Mouse (Mus musculus): ENCODE measurements around the gene Ctrl. TPM values are rescaled to one million over a fixed set of nuclear protein-coding genes. Genes with fewer than 3 reads are reported as not detected.

Gene Ctrl
- polyA plus RNA-seq, 1 experiment = not detected

DNA sequence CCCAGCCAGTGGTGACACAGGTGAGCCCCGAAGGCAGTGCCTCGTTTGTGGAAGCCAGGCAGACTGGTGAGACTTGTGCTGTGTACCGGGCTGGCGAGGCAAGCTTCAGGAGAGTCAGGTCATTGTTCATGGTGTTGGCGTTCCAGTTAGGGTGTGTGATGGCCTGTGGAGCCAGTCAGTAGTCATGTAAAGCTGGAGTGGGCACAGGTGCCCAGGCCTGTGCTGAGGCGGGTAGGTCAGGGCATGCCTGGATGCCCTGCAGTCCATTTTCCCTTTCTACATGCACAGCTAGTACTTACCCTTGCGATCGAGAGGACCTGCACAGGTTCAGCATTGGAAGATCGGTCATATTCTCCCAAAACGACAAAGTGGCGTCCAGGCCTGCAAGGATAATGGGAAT is 1.1 kb downstream of the Ctrl start:
- WGBS = 92% methylated on average over 11 of the region's 11 CpGs
- Histone ChIP-seq H3K27ac (ENCODE audit: insufficient read depth, low read depth, low read length) (no peak overlapping the region), H3K4me1 (ENCODE audit: control insufficient read depth, insufficient read depth, low read length) (peaks cover 17% of the 10 kb centered on the region), H3K4me3 (ENCODE audit: insufficient read depth, low read depth, low read length) (no peak overlapping the region)
- no peak for TF ChIP-seq CTCF (IDR thresholded peaks at IDR 0.05; ENCODE audit: insufficient read depth, low read depth, low read length)
- no peak for TF ChIP-seq POLR2A (IDR thresholded peaks at IDR 0.05; ENCODE audit: insufficient read depth, low read depth, low read length)

DNA sequence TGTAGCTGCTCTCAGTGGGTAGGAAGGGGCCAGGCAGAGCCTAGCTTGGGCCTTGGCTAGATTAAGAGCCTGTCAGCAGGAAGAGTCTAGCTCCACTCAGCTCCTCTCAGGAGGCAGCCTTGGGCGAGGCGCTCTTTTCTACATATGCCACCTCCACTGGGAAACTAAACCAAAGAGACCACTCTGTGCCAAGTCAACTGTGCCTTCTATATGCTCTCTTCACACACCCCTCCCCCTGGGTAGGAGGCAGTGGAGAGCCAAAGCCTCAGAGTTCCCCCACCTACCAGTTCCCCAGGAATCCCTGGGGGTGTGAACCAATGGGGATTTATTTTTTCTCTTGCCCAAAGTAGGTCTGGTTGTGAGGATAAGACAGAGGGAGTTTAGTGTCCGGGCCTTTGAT is 2.4 kb downstream of the Ctrl start:
- no peak overlapping the region for H3K4me3 ChIP-seq (ENCODE audit: insufficient read depth, low read depth, low read length)
- H3K4me1 ChIP-seq (ENCODE audit: control insufficient read depth, insufficient read depth, low read length) = peaks cover 13% of the 10 kb centered on the region
- TF ChIP-seq POLR2A (IDR thresholded peaks at IDR 0.05; ENCODE audit: insufficient read depth, low read depth, low read length) = no peak
- TF ChIP-seq CTCF (IDR thresholded peaks at IDR 0.05; ENCODE audit: insufficient read depth, low read depth, low read length) = no peak
- 92% methylated on average over 3 of the region's 3 CpGs for WGBS
- no peak overlapping the region for H3K27ac ChIP-seq (ENCODE audit: insufficient read depth, low read depth, low read length)

DNA sequence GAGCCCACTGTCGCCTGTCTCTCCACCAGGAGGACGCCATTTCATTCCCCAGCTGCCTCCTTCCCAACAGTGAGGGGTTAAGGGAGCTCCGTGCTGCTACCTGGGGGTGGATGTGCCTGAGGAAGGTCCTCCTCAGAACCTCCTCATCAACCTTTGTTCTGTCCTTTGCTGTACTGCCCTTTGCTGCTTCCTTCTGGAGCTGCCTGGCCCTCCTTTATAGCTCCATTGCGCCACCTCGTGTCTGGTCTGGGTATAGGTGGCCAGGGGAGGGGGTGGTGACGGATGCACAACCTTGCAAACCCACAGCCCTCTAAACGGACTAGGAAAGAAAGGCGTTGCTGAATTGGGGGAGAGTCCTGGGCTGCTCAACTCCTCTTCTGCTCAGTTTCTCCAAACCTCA is 3.1 kb downstream of the Ctrl start:
- Histone ChIP-seq H3K4me3 (ENCODE audit: insufficient read depth, low read depth, low read length) (no peak overlapping the region), H3K4me1 (ENCODE audit: control insufficient read depth, insufficient read depth, low read length) (peaks cover 8% of the 10 kb centered on the region), H3K27ac (ENCODE audit: insufficient read depth, low read depth, low read length) (no peak overlapping the region)
- TF ChIP-seq POLR2A (IDR thresholded peaks at IDR 0.05; ENCODE audit: insufficient read depth, low read depth, low read length) (no peak), CTCF (IDR thresholded peaks at IDR 0.05; ENCODE audit: insufficient read depth, low read depth, low read length) (peak; percentile 83)
- 14% methylated on average over 8 of the region's 8 CpGs for WGBS

DNA sequence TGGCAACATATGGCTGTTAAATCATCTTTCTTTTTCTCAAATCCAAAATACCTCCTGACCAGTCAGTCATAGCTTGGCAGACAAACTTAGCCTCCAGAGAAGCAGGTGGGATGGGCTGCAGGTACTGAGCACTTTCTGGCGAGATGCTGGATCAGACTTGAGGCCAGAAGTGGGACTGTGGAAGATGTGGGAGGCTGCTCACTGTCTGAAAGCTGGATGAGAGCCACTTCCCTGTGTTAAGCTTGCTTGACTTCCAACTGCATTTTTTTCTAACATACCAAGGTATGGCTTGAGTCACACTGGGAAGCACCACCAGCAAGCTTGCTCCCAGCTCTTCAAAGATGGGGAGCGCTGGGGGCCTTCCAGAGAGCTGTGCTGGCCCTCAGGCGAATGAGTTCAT is 8.5 kb downstream of the Ctrl start:
- Histone ChIP-seq H3K27ac (ENCODE audit: insufficient read depth, low read depth, low read length) (no peak overlapping the region), H3K4me1 (ENCODE audit: control insufficient read depth, insufficient read depth, low read length) (peaks cover 9% of the 10 kb centered on the region), H3K4me3 (ENCODE audit: insufficient read depth, low read depth, low read length) (no peak overlapping the region)
- WGBS = 56% methylated on average over 3 of the region's 3 CpGs
- TF ChIP-seq CTCF (IDR thresholded peaks at IDR 0.05; ENCODE audit: insufficient read depth, low read depth, low read length) = no peak
- no peak for TF ChIP-seq POLR2A (IDR thresholded peaks at IDR 0.05; ENCODE audit: insufficient read depth, low read depth, low read length)

DNA sequence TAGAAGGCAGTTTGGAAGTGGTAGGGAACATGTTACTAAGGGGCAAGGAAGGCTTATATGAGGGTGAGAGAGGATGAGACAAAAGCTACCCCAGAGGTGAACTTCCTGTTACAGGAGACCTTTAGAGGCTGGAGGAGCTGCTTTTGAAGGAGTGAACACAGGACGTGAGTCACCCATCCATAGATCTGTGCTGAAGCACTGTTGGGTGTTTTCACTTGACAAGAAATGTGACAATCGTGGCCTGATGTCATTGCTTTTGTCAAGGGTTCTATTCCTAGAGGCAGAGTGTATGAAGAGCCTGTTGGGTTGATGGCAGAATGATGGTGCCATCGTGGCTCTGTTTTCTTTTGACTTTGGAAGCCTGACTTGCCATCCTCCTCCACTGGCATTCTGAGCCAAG is 14.3 kb downstream of the Ctrl start:
- WGBS = 69% methylated on average over 3 of the region's 3 CpGs
- peaks cover 11% of the 10 kb centered on the region for H3K4me1 ChIP-seq (ENCODE audit: control insufficient read depth, insufficient read depth, low read length)
- H3K4me3 ChIP-seq (ENCODE audit: insufficient read depth, low read depth, low read length) = no peak overlapping the region
- H3K27ac ChIP-seq (ENCODE audit: insufficient read depth, low read depth, low read length) = no peak overlapping the region
- TF ChIP-seq CTCF (IDR thresholded peaks at IDR 0.05; ENCODE audit: insufficient read depth, low read depth, low read length) (no peak), POLR2A (IDR thresholded peaks at IDR 0.05; ENCODE audit: insufficient read depth, low read depth, low read length) (no peak)

DNA sequence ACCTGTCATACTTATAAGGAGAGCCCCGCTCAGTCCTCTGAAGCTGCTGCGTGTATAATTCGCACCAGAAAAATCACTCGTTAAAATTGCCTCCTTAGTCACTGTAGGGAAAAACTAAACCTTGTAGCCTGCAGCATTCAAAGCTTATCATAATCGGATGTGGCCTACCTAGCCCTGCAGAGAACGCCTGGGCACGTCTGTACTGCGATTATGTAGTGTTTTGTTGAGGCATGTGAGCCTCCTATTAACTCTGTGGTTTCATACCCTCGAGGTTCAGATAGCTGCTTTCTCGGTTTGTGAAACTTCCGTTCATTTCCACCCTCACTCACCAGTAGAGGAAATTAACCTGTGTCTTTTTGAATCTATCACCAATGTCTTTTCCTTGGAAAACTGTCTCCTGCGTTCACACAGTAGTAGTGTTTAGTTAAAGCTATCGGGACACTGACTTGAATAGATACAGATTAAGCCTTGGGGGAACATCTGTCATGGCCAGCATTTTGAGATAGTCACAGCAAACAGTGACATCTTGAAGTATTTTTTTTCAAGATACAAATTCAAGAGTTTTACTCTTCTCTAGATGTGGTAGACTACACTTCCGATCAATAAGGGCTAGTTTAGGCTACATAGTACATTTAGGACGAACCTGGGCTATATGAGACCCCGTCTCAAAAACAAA is 32.6 kb downstream of the Ctrl start:
- no peak for TF ChIP-seq POLR2A (IDR thresholded peaks at IDR 0.05; ENCODE audit: insufficient read depth, low read depth, low read length)
- TF ChIP-seq CTCF (IDR thresholded peaks at IDR 0.05; ENCODE audit: insufficient read depth, low read depth, low read length) = no peak
- H3K4me1 ChIP-seq (ENCODE audit: control insufficient read depth, insufficient read depth, low read length) = no peaks in the 10 kb centered on the region; the same call in 1 of the 2 replicates
- 28% methylated on average over 16 of the region's 16 CpGs for WGBS
- H3K4me3 ChIP-seq (ENCODE audit: insufficient read depth, low read depth, low read length) = peak overlapping the region; percentile 97
- 0 out of 2 replicates have a peak overlapping the region, but pooled peaks have one; percentile 85 for H3K27ac ChIP-seq (ENCODE audit: insufficient read depth, low read depth, low read length)

DNA sequence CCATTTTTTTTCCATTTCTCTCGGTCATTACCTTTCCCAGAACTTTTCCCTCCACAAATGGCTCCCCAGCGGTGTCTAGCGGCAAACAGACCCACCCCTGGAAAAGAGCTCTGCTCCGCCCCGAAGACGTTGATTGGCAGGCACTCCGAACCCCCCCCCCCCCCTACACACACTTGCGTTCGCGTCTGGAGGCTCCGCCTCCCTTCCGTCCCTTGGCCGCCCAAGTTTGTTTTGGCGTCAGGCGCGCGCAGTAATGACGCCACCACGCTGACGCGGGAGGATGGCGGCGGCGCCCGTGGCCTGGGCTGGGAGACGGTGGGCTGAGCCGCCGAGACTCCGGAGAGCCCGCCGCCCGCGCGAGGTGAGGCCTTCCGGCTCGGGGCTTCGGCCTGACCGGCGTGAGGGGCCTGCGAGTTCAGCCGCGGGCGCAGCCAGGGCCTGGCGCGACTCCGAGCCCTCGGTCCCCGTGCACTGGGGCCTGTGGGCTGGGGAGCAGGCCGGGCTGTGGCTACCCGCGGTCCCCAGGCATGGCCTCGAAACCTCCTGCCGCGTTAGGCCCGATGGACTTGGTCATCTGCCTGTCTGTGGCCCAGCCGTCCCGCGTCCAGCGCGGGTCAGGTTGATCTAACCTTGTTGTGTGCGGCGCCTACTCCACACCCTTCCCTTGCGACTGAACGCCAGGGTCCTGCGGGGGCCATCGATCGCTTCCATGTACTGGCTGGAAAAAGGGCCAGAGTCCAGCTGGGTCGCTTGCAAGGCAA is 33.3 kb downstream of the Ctrl start, which contains the start of gene Pskh1:
Pskh1 (plus strand) TSS at position 262 of the 761 bp plus-strand sequence.
- H3K27ac ChIP-seq (ENCODE audit: insufficient read depth, low read depth, low read length) = peak within 1 kb of the TSS; percentile 85
- H3K4me1 ChIP-seq (ENCODE audit: control insufficient read depth, insufficient read depth, low read length) = no peaks in the 10 kb centered on the region; the same call in 1 of the 2 replicates
- WGBS = under 1% methylated on average over 68 of the region's 68 CpGs
- no peak for TF ChIP-seq CTCF (IDR thresholded peaks at IDR 0.05; ENCODE audit: insufficient read depth, low read depth, low read length)
- peak; percentile 84 for TF ChIP-seq POLR2A (IDR thresholded peaks at IDR 0.05; ENCODE audit: insufficient read depth, low read depth, low read length)
- peak within 1 kb of the TSS; percentile 97 for H3K4me3 ChIP-seq (ENCODE audit: insufficient read depth, low read depth, low read length)

DNA sequence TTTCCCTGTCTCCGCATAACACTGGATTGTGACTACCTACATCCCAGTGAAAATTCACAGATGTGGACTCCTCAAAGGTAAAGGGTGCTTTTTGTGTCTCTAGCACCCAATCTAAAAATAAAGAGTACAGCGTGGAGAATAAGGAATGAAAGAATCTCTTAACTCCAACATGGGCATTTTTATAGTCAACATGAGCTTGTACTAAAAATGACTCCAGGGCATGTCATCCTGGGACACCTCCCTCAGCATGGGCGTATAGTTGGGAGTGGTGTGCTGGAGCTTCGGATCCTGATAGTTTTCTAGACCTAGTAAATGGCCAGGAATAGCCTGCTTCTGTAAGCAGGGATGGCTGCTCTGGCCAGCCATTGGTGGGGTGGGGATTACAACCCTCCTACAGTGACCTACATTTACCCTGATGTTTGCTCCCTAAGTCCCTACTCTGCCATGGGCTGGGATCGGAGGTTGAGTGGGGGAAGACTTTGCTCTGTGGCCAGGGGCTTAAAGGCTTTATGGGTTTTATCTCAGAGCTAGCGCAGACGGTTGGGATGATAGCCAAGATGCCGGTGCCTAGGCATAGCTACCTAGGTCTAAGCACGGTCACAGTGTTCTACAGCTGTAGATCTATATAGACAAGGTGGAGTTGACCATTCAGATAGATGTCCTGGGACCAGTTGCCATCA is 35.7 kb downstream of the Ctrl start:
- peaks cover 12% of the 10 kb centered on the region for H3K4me1 ChIP-seq (ENCODE audit: control insufficient read depth, insufficient read depth, low read length)
- H3K4me3 ChIP-seq (ENCODE audit: insufficient read depth, low read depth, low read length) = no peak overlapping the region
- no peak overlapping the region for H3K27ac ChIP-seq (ENCODE audit: insufficient read depth, low read depth, low read length)
- WGBS = 77% methylated on average over 9 of the region's 9 CpGs
- no peak for TF ChIP-seq POLR2A (IDR thresholded peaks at IDR 0.05; ENCODE audit: insufficient read depth, low read depth, low read length)
- no peak for TF ChIP-seq CTCF (IDR thresholded peaks at IDR 0.05; ENCODE audit: insufficient read depth, low read depth, low read length)

DNA sequence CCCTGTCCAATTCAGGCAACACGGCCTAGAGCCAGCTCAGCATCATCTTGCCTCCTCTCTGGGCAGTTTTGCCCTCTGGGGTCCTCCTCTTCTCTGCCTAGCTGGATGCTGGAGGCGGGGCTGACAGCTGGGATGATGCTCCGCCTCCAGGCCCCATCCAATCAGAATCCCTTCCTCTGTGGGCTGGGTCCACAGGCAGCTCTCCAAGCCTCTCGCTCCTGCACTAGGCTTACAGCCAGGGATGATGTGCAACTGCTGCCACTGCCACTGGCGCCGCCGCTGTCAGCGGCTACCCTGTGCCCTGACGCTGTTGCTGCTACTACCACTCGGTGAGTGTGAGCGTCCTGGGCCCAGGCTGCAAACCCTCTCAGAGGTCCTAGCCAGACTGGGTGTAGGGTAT is 40.3 kb downstream of the Ctrl start, which contains the start of gene Nrn1l:
Nrn1l (plus strand) TSS at position 229 of the 400 bp plus-strand sequence.
- peak within 1 kb of the TSS; percentile 7; the same call in 1 of the 2 replicates for H3K4me3 ChIP-seq (ENCODE audit: insufficient read depth, low read depth, low read length)
- WGBS = 13% methylated on average over 11 of the region's 11 CpGs
- H3K4me1 ChIP-seq (ENCODE audit: control insufficient read depth, insufficient read depth, low read length) = peaks cover 12% of the 10 kb centered on the region
- TF ChIP-seq CTCF (IDR thresholded peaks at IDR 0.05; ENCODE audit: insufficient read depth, low read depth, low read length) (no peak), POLR2A (IDR thresholded peaks at IDR 0.05; ENCODE audit: insufficient read depth, low read depth, low read length) (no peak)
- H3K27ac ChIP-seq (ENCODE audit: insufficient read depth, low read depth, low read length) = no peak within 1 kb of the TSS

Measured in olfactory bulb, adult 2 months (tissue).